Mouse (Mus musculus) forebrain, embryonic 16.5 days (tissue): Measurements from ENCODE around the gene Foxa3. TPM values are rescaled to one million over a fixed set of nuclear protein-coding genes. Genes with fewer than 3 reads are reported as not detected.
A peak's percentile ranks its signal among the peaks of the same experiment; 100 is the strongest.
"Not testable (repeated sequence)": the region's sequence is repeated elsewhere in the genome, so short reads cannot be mapped to it uniquely, and the experiment has no call there.

ENCODE experiments used
- ATAC-seq: fragments of 200-750 bp; cut with Nextera tagmentation; 2 replicates; pipeline ENCODE4 v1.8.0; 2017; ENCODE audit warnings: mild to moderate bottlenecking, moderate library complexity
- H3K27ac ChIP-seq: fragments of 300-500 bp; sonication (generic); 2 replicates; pipeline ENCODE4 v1.5.1; 2014; ENCODE audit warnings: low read length, control low read depth
- H3K27me3 ChIP-seq: fragments of 300-500 bp; sonication (generic); replicated peaks from 2 replicates; pipeline ENCODE4 v1.6.1; 2014; ENCODE audit warnings: low read length; ENCODE audit not compliant: control insufficient read depth, insufficient read depth
- H3K36me3 ChIP-seq: fragments of 300-500 bp; sonication (generic); 2 replicates; pipeline ENCODE4 v1.6.1; 2014; ENCODE audit not compliant: control insufficient read depth, insufficient read depth
- H3K4me1 ChIP-seq: fragments of 300-500 bp; sonication (generic); replicated peaks from 2 replicates; pipeline ENCODE4 v1.6.1; 2014; ENCODE audit warnings: low read length; ENCODE audit not compliant: control insufficient read depth, insufficient read depth
- H3K4me2 ChIP-seq: fragments of 300-500 bp; sonication (generic); 2 replicates; pipeline ENCODE4 v1.6.1; 2014; ENCODE audit warnings: mild to moderate bottlenecking, low read length, control low read depth
- H3K4me3 ChIP-seq: fragments of 300-500 bp; sonication (generic); replicated peaks from 2 replicates; pipeline ENCODE4 v1.5.1; 2014; ENCODE audit warnings: mild to moderate bottlenecking, low read length, control low read depth
- H3K9ac ChIP-seq: fragments of 300-500 bp; sonication (generic); replicated peaks from 2 replicates; pipeline ENCODE4 v1.6.1; 2014; ENCODE audit warnings: low read depth, low read length, control low read depth
- H3K9me3 ChIP-seq: fragments of 300-500 bp; sonication (generic); 2 replicates; pipeline ENCODE4 v1.6.1; 2016; ENCODE audit warnings: low read length; ENCODE audit not compliant: control insufficient read depth
- WGBS: fragments of 180-500 bp; shearing (Covaris S2); extraction: QIAGEN DNeasy Blood & Tissue Kit; methylation state at CpG from one replicate; pipeline ENCODE4 v1.1.7; 2014; 5-methylcytosine and 5-hydroxymethylcytosine counted together
- polyA plus RNA-seq: library from polyadenylated mRNA; unstranded; fragments of >200 nt; fragmentation: Nextera tagmentation; extraction: Ambion mirVana; gene quantifications from 2 replicates; pipeline ENCODE4 v1.2.1, GENCODE M21; 2015

The Foxa3 gene
- polyA plus RNA-seq, result not detected in 2 replicates

DNA sequence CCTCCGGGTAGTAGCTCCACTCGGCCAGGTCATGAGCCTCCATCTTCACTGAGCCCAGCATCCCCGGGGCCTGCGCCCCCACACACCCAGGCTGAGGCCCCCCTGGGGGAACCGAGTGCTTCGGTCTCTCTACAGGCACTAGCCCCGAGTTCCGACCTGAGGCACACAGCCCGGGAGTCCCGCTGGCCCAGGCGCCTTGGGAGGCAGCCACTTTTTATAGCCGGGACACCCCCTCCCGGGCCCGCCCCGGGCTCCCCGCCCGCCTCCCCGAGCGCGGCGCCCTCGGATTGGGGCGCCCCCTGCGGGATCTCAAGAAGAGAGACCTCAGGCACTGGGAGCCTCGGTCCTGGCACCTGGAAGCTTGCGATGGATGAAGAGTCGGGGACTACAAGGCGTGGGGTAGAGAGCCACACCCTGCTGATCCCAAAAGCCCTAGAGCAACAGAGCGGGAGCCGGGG lies at the start of gene Foxa3:
Foxa3 (minus strand) TSS at position 182 of the 458 bp plus-strand sequence.
- peaks cover 13% of the 10 kb centered on the region for H3K4me1 ChIP-seq
- ATAC-seq, result peak; percentile 3; the same call in 1 of the 2 replicates

DNA sequence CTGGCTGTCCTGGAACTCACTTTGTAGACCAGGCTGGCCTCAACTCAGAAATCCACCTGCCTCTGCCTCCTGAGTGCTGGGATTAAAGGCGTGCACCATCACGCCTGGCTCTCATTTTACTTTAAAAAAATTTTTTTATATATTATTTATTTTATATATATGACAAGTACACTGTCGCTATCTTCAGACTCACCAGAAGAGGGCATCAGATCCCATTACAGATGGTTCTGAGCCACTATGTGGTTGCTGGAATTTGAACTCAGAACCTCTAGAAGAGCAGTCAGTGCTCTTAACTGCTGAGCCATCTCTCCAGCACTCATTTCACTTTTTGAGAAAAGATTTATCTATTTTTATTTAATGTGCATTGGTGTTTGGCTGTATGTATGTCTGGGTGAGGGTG lies 47.7 kb upstream of the Foxa3 start:
- not testable (repeated sequence) for H3K4me1 ChIP-seq, H3K4me3 ChIP-seq, H3K4me2 ChIP-seq, H3K27ac ChIP-seq, ATAC-seq, H3K9me3 ChIP-seq, H3K27me3 ChIP-seq, H3K36me3 ChIP-seq, H3K9ac ChIP-seq
- 63% methylated on average over 3 of the region's 3 CpGs for WGBS

More for the DNA sequence above, at the start of gene Foxa3:
- Histone ChIP-seq H3K27ac (no peak within 1 kb of the TSS; the same call in 1 of the 2 replicates), H3K4me2 (peak within 1 kb of the TSS; percentile 80), H3K4me3 (peak within 1 kb of the TSS; percentile 79), H3K27me3 (peaks cover 34% of the 10 kb centered on the region), H3K9ac (peak within 1 kb of the TSS; percentile 89), H3K36me3 (no peaks in the 10 kb centered on the region), H3K9me3 (no peaks in the 10 kb centered on the region)
- WGBS, result 3% methylated on average over 30 of the region's 30 CpGs

- no peaks in the 10 kb centered on the region for H3K36me3 ChIP-seq
- no peak overlapping the region for H3K4me2 ChIP-seq
- 52% methylated on average over 3 of the region's 3 CpGs for WGBS
- no peaks in the 10 kb centered on the region for H3K9me3 ChIP-seq
- no peak overlapping the region for H3K9ac ChIP-seq
- H3K27me3 ChIP-seq, result peaks cover 17% of the 10 kb centered on the region
- no peak overlapping the region for H3K4me3 ChIP-seq
- H3K27ac ChIP-seq, result no peak overlapping the region
- ATAC-seq, result no peak
- H3K4me1 ChIP-seq, result no peaks in the 10 kb centered on the region
Measured at GRCm38 (mm10) chr7:19069500-19069899, 46.2 kb upstream of the Foxa3 start.

DNA sequence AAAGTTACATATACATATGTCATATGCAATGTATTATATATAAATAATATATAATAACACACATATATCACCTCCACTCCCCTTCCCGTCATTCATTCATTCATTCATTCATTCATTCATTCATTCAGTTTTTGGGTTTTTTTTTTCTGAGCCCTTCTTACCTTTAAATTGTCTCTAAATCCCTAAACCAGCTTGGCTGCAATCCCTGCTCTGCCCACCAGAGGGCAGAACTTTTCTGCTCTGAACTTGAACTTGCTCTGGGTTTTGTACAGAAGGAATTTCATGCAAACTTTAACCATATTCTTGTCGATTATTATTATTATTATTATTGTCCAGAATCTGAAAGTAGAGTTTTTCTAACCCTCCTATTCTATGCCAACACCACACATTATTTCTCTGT lies 45.4 kb upstream of the Foxa3 start:
- WGBS, result 2% methylated on average over 2 of the region's 2 CpGs
- Histone ChIP-seq H3K9ac (no peak overlapping the region), H3K9me3 (no peaks in the 10 kb centered on the region), H3K36me3 (no peaks in the 10 kb centered on the region), H3K27ac (no peak overlapping the region), H3K27me3 (peaks cover 19% of the 10 kb centered on the region), H3K4me2 (no peak overlapping the region), H3K4me3 (no peak overlapping the region), H3K4me1 (no peaks in the 10 kb centered on the region)
- no peak for ATAC-seq

DNA sequence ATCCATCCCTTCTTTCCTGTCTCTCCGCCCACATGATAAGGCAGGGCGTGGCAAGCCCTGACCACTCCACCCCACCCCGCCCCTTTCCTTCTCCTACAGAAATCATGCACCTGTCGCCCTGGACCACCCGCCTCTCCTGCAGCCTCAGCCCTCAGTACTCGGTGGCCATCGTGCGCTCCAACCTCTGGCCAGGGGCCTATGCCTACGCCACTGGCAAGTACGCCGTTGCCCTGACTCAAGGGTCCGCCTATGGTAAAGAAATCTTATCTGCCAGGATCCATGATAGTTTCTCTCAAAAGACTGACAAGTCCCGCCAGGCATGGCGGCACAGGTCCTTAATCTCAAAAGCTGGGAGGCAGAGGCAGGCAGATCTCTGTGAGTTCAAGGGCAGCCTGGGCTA lies 44.6 kb upstream of the Foxa3 start:
- no peaks in the 10 kb centered on the region for H3K9me3 ChIP-seq
- H3K9ac ChIP-seq, result no peak overlapping the region
- no peak overlapping the region for H3K4me3 ChIP-seq
- H3K4me1 ChIP-seq, result no peaks in the 10 kb centered on the region
- WGBS, result 80% methylated on average over 14 of the region's 14 CpGs
- peaks cover 19% of the 10 kb centered on the region for H3K27me3 ChIP-seq
- ATAC-seq, result no peak
- H3K36me3 ChIP-seq, result no peaks in the 10 kb centered on the region
- no peak overlapping the region for H3K4me2 ChIP-seq
- no peak overlapping the region for H3K27ac ChIP-seq

DNA sequence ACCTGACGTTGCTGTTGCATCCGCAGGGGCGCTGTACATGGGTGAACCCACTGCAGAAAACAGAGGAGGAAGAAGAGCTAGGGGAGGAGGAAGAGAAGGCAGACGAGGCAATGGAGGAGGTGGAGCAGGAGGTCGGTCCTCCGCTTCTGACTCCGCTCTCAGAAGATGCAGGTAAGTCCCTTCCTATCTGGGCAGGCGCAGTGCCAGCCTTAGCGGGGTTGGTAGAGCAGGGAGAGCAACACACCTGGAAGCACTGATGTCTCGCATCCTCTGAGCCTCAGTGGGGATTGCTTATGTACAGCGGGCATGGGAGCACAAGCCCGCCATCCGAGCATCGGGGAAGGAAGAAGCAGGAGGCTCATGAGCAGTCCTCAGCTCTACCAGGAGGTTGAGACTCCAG lies 43.7 kb upstream of the Foxa3 start:
- Histone ChIP-seq H3K27ac (no peak overlapping the region), H3K9ac (no peak overlapping the region), H3K4me2 (no peak overlapping the region), H3K27me3 (peaks cover 19% of the 10 kb centered on the region), H3K9me3 (no peaks in the 10 kb centered on the region), H3K36me3 (no peaks in the 10 kb centered on the region), H3K4me3 (no peak overlapping the region), H3K4me1 (no peaks in the 10 kb centered on the region)
- ATAC-seq, result no peak
- 49% methylated on average over 14 of the region's 14 CpGs for WGBS

- H3K4me3 ChIP-seq, result 0 out of 2 replicates have a peak overlapping the region, but pooled peaks have one; percentile 9
- H3K4me2 ChIP-seq, result no peak overlapping the region; the same call in 1 of the 2 replicates
- 52% methylated on average over 13 of the region's 13 CpGs for WGBS
- no peaks in the 10 kb centered on the region for H3K36me3 ChIP-seq
- no peaks in the 10 kb centered on the region for H3K4me1 ChIP-seq
- H3K9ac ChIP-seq, result no peak overlapping the region
- peaks cover 19% of the 10 kb centered on the region for H3K27me3 ChIP-seq
- ATAC-seq, result no peak
- no peak overlapping the region for H3K27ac ChIP-seq
- H3K9me3 ChIP-seq, result no peaks in the 10 kb centered on the region
Measured at GRCm38 (mm10) chr7:19065896-19066295, 42.6 kb upstream of the Foxa3 start.

GRCm38 (mm10) chr7:19057405-19057804 lies 34.1 kb upstream of the Foxa3 start:
- no peak overlapping the region for H3K9ac ChIP-seq
- no peak overlapping the region for H3K4me2 ChIP-seq
- no peak overlapping the region for H3K4me3 ChIP-seq
- H3K27ac ChIP-seq, result no peak overlapping the region
- peaks cover 10% of the 10 kb centered on the region for H3K4me1 ChIP-seq
- 90% methylated on average over 10 of the region's 10 CpGs for WGBS
- ATAC-seq, result no peak
- no peaks in the 10 kb centered on the region for H3K9me3 ChIP-seq
- no peaks in the 10 kb centered on the region for H3K36me3 ChIP-seq
- no peaks in the 10 kb centered on the region for H3K27me3 ChIP-seq

GRCm38 (mm10) chr7:19055108-19055507 lies 31.8 kb upstream of the Foxa3 start:
- Histone ChIP-seq H3K27ac (no peak overlapping the region), H3K4me3 (no peak overlapping the region), H3K4me2 (no peak overlapping the region), H3K9me3 (no peaks in the 10 kb centered on the region), H3K4me1 (peaks cover 10% of the 10 kb centered on the region), H3K36me3 (peaks cover 12% of the 10 kb centered on the region), H3K27me3 (no peaks in the 10 kb centered on the region), H3K9ac (no peak overlapping the region)
- no peak for ATAC-seq
- WGBS, result 92% methylated on average over 8 of the region's 8 CpGs

- peak; percentile 16; the same call in 1 of the 2 replicates for ATAC-seq
- no peaks in the 10 kb centered on the region for H3K9me3 ChIP-seq
- H3K36me3 ChIP-seq, result peaks cover 16% of the 10 kb centered on the region
- H3K27ac ChIP-seq, result no peak overlapping the region
- H3K4me3 ChIP-seq, result peak overlapping the region; percentile 28
- 63% methylated on average over 9 of the region's 9 CpGs for WGBS
- no peaks in the 10 kb centered on the region for H3K27me3 ChIP-seq
- peaks cover 10% of the 10 kb centered on the region for H3K4me1 ChIP-seq
- H3K9ac ChIP-seq, result peak overlapping the region; percentile 45; the same call in 1 of the 2 replicates
- H3K4me2 ChIP-seq, result peak overlapping the region; percentile 51
Measured at GRCm38 (mm10) chr7:19054777-19055076, 31.4 kb upstream of the Foxa3 start.
